ENCODE assay signal across 8 mouse cellular contexts in the genomic region with DNA sequence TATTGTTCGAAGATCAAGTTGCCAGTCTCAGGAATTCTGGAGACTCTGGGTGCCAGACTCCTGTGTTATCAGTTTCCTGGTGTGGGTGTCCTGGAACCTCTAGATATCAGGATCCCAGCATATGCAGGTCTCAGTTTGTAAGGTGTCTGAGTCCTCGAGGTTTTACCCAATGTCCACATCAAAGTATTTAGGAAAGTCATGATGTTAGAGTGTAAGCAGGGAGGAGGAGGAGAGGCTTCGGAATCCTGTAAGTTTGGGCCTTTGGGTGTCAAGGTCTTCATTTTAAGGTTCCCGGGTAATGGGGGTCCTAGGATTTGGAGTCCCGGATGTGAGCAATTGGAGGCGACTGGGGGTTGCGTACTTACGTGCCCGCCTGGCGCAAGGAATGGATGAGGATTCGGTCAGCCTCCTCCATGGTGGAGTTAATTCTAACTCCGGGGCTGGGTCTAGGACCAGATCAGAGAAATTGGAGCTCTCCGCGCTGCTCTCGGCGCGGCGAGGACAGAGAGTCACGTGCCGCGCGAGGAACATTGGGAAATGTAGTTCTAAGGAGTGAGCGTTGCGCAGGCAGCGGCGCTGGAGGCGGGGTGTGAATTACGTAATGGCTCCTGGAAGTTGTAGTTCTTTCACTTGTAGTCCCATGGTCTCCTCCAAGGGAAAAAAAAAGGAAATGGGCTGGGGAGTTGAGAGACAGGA. TPM values are rescaled to one million over a fixed set of nuclear protein-coding genes. Genes with fewer than 3 reads are reported as not detected.
DNase-seq lines count a peak whose midpoint lies in the region; ATAC-seq and TF ChIP-seq lines count a peak whose summit lies in the region.

Ccdc22 (minus strand) TSS at position 639 of the 696 bp plus-strand sequence.

- ATAC-seq in CD4-positive, CD25-positive, alpha-beta regulatory T cell, adult 4 months: peak; percentile 95
- peak; percentile 87 for ATAC-seq in heart, embryonic 15.5 days (replicated peaks; ENCODE audit: insufficient number of reproducible peaks, insufficient read depth, low FRiP score, low read depth)
- ATAC-seq in liver, embryonic 14.5 days (ENCODE audit: insufficient read depth): peak; percentile 90
- ATAC-seq in neural tube, embryonic 11.5 days (ENCODE audit: insufficient read depth, low FRiP score, low TSS enrichment): peak; percentile 88
- peak; percentile 95 for ATAC-seq in stomach, postnatal 0 days (ENCODE audit: low FRiP score, low TSS enrichment)

- 20% methylated on average over 28 of the region's 28 CpGs for WGBS in forebrain, embryonic 10.5 days
- WGBS in heart, embryonic 15.5 days: 18% methylated on average over 28 of the region's 28 CpGs
- WGBS in liver, embryonic 14.5 days (ENCODE audit: insufficient replicate concordance): 12% methylated on average over 28 of the region's 28 CpGs
- WGBS in neural tube, embryonic 11.5 days: 20% methylated on average over 28 of the region's 28 CpGs
- WGBS in stomach, postnatal 0 days: 18% methylated on average over 28 of the region's 28 CpGs

- TF ChIP-seq EP300 in liver, embryonic 14.5 days (IDR thresholded peaks at IDR 0.05; ENCODE audit: low read depth): 0 out of 2 replicates have a peak, but pooled peaks have one; percentile 26
- no peak for TF ChIP-seq EP300 in stomach, postnatal 0 days (optimal IDR thresholded peaks at IDR 0.05)

- peaks cover 12% of the 10 kb centered on the region for H3K4me1 ChIP-seq in forebrain, embryonic 10.5 days
- peaks cover 4% of the 10 kb centered on the region; the same call in 1 of the 2 replicates for H3K4me1 ChIP-seq in heart, embryonic 15.5 days (replicated peaks)
- peaks cover 0 to 5% of the 10 kb centered on the region in 2 experiments; a peak in 2 of 4 replicates for H3K4me1 ChIP-seq in liver, embryonic 14.5 days (replicated peaks; ENCODE audit: control insufficient read depth in 2 of 2, insufficient read depth in 2 of 2, low read length in 1 of 2)
- H3K4me1 ChIP-seq in neural tube, embryonic 11.5 days (ENCODE audit: control insufficient read depth, insufficient read depth, low read length): no peaks in the 10 kb centered on the region
- no peaks in the 10 kb centered on the region for H3K4me1 ChIP-seq in stomach, postnatal 0 days (replicated peaks; ENCODE audit: control insufficient read depth, insufficient read depth)

- H3K9ac ChIP-seq in heart, embryonic 15.5 days: peak within 1 kb of the TSS; percentile 50
- H3K9ac ChIP-seq in liver, embryonic 14.5 days (replicated peaks): peak within 1 kb of the TSS; percentile 68
- peak within 1 kb of the TSS; percentile 36; the same call in 1 of the 2 replicates for H3K9ac ChIP-seq in neural tube, embryonic 11.5 days (ENCODE audit: low read length)
- H3K9ac ChIP-seq in stomach, postnatal 0 days (ENCODE audit: low read length): peak within 1 kb of the TSS; percentile 45

- peaks cover 14% of the 10 kb centered on the region for H3K36me3 ChIP-seq in forebrain, embryonic 10.5 days (replicated peaks)
- no peaks in the 10 kb centered on the region for H3K36me3 ChIP-seq in heart, embryonic 15.5 days
- no peaks in the 10 kb centered on the region; the same call in 1 of the 2 replicates for H3K36me3 ChIP-seq in liver, embryonic 14.5 days (replicated peaks; ENCODE audit: control insufficient read depth, insufficient read depth, low read depth)
- H3K36me3 ChIP-seq in neural tube, embryonic 11.5 days (ENCODE audit: control insufficient read depth, insufficient read depth, low read length): no peaks in the 10 kb centered on the region
- H3K36me3 ChIP-seq in stomach, postnatal 0 days (ENCODE audit: control insufficient read depth, insufficient read depth, low read length): no peaks in the 10 kb centered on the region

- no peak for TF ChIP-seq CTCF in liver, embryonic 14.5 days (IDR thresholded peaks at IDR 0.05; ENCODE audit: low read depth)
- TF ChIP-seq CTCF in stomach, postnatal 0 days (IDR thresholded peaks at IDR 0.05; ENCODE audit: low read depth): no peak

- H3K4me2 ChIP-seq in heart, embryonic 15.5 days: peak within 1 kb of the TSS; percentile 57
- H3K4me2 ChIP-seq in liver, embryonic 14.5 days (ENCODE audit: low read depth): peak within 1 kb of the TSS; percentile 76
- H3K4me2 ChIP-seq in neural tube, embryonic 11.5 days (ENCODE audit: low read depth): peak within 1 kb of the TSS; percentile 45
- peak within 1 kb of the TSS; percentile 52 for H3K4me2 ChIP-seq in stomach, postnatal 0 days (replicated peaks; ENCODE audit: low read depth)

- H3K27me3 ChIP-seq in forebrain, embryonic 10.5 days (ENCODE audit: poor library complexity, severe bottlenecking): peaks cover 16% of the 10 kb centered on the region
- no peaks in the 10 kb centered on the region for H3K27me3 ChIP-seq in heart, embryonic 15.5 days
- peaks cover 2% of the 10 kb centered on the region; the same call in 1 of the 2 replicates for H3K27me3 ChIP-seq in liver, embryonic 14.5 days (ENCODE audit: control insufficient read depth, insufficient read depth, low read length)
- no peaks in the 10 kb centered on the region for H3K27me3 ChIP-seq in neural tube, embryonic 11.5 days (ENCODE audit: control insufficient read depth, insufficient read depth, low read length)
- no peaks in the 10 kb centered on the region for H3K27me3 ChIP-seq in stomach, postnatal 0 days (ENCODE audit: control insufficient read depth, insufficient read depth, low read length)

- peak within 1 kb of the TSS; percentile 80 for H3K27ac ChIP-seq in forebrain, embryonic 10.5 days
- peak within 1 kb of the TSS; percentile 47; the same call in 1 of the 2 replicates for H3K27ac ChIP-seq in heart, embryonic 15.5 days
- no peak within 1 kb of the TSS for H3K27ac ChIP-seq in liver, embryonic 14.5 days
- H3K27ac ChIP-seq in neural tube, embryonic 11.5 days (ENCODE audit: low read depth, low read length): no peak within 1 kb of the TSS
- H3K27ac ChIP-seq in stomach, postnatal 0 days (replicated peaks): no peak within 1 kb of the TSS

- no peaks in the 10 kb centered on the region for H3K9me3 ChIP-seq in forebrain, embryonic 10.5 days
- no peaks in the 10 kb centered on the region for H3K9me3 ChIP-seq in heart, embryonic 15.5 days (replicated peaks)
- H3K9me3 ChIP-seq in liver, embryonic 14.5 days (ENCODE audit: control insufficient read depth, low read length): no peaks in the 10 kb centered on the region
- no peaks in the 10 kb centered on the region for H3K9me3 ChIP-seq in neural tube, embryonic 11.5 days (ENCODE audit: control insufficient read depth, low read length)
- H3K9me3 ChIP-seq in stomach, postnatal 0 days (ENCODE audit: control insufficient read depth, low read length): no peaks in the 10 kb centered on the region

- H3K4me3 ChIP-seq in forebrain, embryonic 10.5 days: peak within 1 kb of the TSS; percentile 55
- H3K4me3 ChIP-seq in heart, embryonic 15.5 days: peak within 1 kb of the TSS; percentile 61
- peak within 1 kb of the TSS; percentile 61 to 83 for H3K4me3 ChIP-seq in liver, embryonic 14.5 days (ENCODE audit: insufficient read depth in 1 of 2, low read depth in 2 of 2, low read length in 2 of 2)
- H3K4me3 ChIP-seq in neural tube, embryonic 11.5 days (ENCODE audit: low read depth, low read length): peak within 1 kb of the TSS; percentile 22
- peak within 1 kb of the TSS; percentile 44 for H3K4me3 ChIP-seq in stomach, postnatal 0 days (ENCODE audit: low read depth, low read length)

- DNase-seq in c-Kit-negative CD71-positive TER-119-positive erythroid progenitor cells, embryonic 14.5 days (ENCODE audit: low read depth, low spot score): peak; percentile 68
- peak; percentile 78 for DNase-seq in forebrain, embryonic 10.5 days (ENCODE audit: extremely low spot score, low spot score)
- DNase-seq in kidney, postnatal 25 days: peak; percentile 90 to 91
- DNase-seq in liver, embryonic 14.5 days (ENCODE audit: low read depth in 3 of 3, low spot score in 3 of 3): peak; percentile 61 to 74 (median 68)
- peak; percentile 81 for DNase-seq in neural tube, embryonic 11.5 days (ENCODE audit: low spot score)
- DNase-seq in stomach, postnatal 0 days (ENCODE audit: low spot score): peak; percentile 84

RNA-seq across cellular contexts. Expression of gene Ccdc22, which starts in this region (rescaled TPM):
- polyA plus RNA-seq in CD4-positive, CD25-positive, alpha-beta regulatory T cell, adult 4 months (2017; shearing (Covaris generic)): 10 to 100 TPM; 14.0 to 27.4 TPM
- 35.8 and 38.0 TPM in 2 replicates for polyA plus RNA-seq in forebrain, embryonic 10.5 days (2016; fragmentation: Nextera tagmentation; extraction: Ambion mirVana)
- 16.4 and 21.4 TPM in 2 replicates for polyA plus RNA-seq in heart, embryonic 15.5 days (2015; fragmentation: Nextera tagmentation; extraction: Ambion mirVana)
- polyA plus RNA-seq in liver, embryonic 14.5 days (2012; rRNA removed): 9.0 TPM in 2 replicates
- 16.7 and 19.0 TPM in 2 replicates for polyA plus RNA-seq in liver, embryonic 14.5 days (2014; fragmentation: Nextera tagmentation; extraction: Ambion mirVana)
- polyA plus RNA-seq in neural tube, embryonic 11.5 days (2014; fragmentation: Nextera tagmentation; extraction: Ambion mirVana): 28.4 and 29.2 TPM in 2 replicates
- polyA plus RNA-seq in stomach, postnatal 0 days (2015; fragmentation: Nextera tagmentation; extraction: Ambion mirVana): 13.8 and 14.0 TPM in 2 replicates

Comparison
In these comparisons a context has a peak if more than half of its experiments do, and no peak if none do; other contexts are left out.
1. H3K27ac ChIP-seq: peak in forebrain, embryonic 10.5 days (single experiment) and heart, embryonic 15.5 days (single experiment); none in liver, embryonic 14.5 days (single experiment), neural tube, embryonic 11.5 days (single experiment) and stomach, postnatal 0 days (single experiment).
2. H3K4me3 ChIP-seq: peak in every context shown above with its lines; median percentile 72 in liver, embryonic 14.5 days; 61 in heart, embryonic 15.5 days; 55 in forebrain, embryonic 10.5 days; 44 in stomach, postnatal 0 days; 22 in neural tube, embryonic 11.5 days.
3. Peak in every context shown above with its lines, with median percentiles within 50 percentile points of each other: ATAC-seq, DNase-seq, H3K4me2 ChIP-seq and H3K9ac ChIP-seq.